Mouse (Mus musculus): Measurements from ENCODE around the gene AU040320. TPM values are rescaled to one million over a fixed set of nuclear protein-coding genes. Genes with fewer than 3 reads are reported as not detected.

Gene AU040320
- polyA plus RNA-seq, 1 experiment from 2014 or later = 20.2 TPM

- Histone ChIP-seq H3K36me3 (ENCODE audit: control insufficient read depth, insufficient read depth, low read length) (no peaks in the 10 kb centered on the region), H3K4me3 (ENCODE audit: low read depth, low read length) (no peak overlapping the region), H3K9ac (ENCODE audit: low read length) (no peak overlapping the region), H3K27ac (replicated peaks) (no peak overlapping the region), H3K27me3 (ENCODE audit: control insufficient read depth, insufficient read depth, low read length) (no peaks in the 10 kb centered on the region), H3K4me1 (replicated peaks; ENCODE audit: control insufficient read depth, insufficient read depth) (no peaks in the 10 kb centered on the region), H3K4me2 (replicated peaks; ENCODE audit: low read depth) (no peak overlapping the region), H3K9me3 (ENCODE audit: control insufficient read depth, low read length) (no peaks in the 10 kb centered on the region)
- no peak for DNase-seq (ENCODE audit: low spot score)
- TF ChIP-seq CTCF (IDR thresholded peaks at IDR 0.05; ENCODE audit: low read depth) = no peak
- no peak for TF ChIP-seq EP300 (optimal IDR thresholded peaks at IDR 0.05)
- no peak for ATAC-seq (ENCODE audit: low FRiP score, low TSS enrichment)
- WGBS = 69% methylated on average over 7 of the region's 7 CpGs
Observed at GRCm38 (mm10) chr4:126806692-126807427, 53.5 kb downstream of the AU040320 start.

- no peak overlapping the region for H3K4me3 ChIP-seq (ENCODE audit: low read depth, low read length)
- H3K9me3 ChIP-seq (ENCODE audit: control insufficient read depth, low read length) = no peaks in the 10 kb centered on the region
- peaks cover 7% of the 10 kb centered on the region; the same call in 1 of the 2 replicates for H3K36me3 ChIP-seq (ENCODE audit: control insufficient read depth, insufficient read depth, low read length)
- ATAC-seq (ENCODE audit: low FRiP score, low TSS enrichment) = no peak
- no peaks in the 10 kb centered on the region for H3K4me1 ChIP-seq (replicated peaks; ENCODE audit: control insufficient read depth, insufficient read depth)
- H3K27me3 ChIP-seq (ENCODE audit: control insufficient read depth, insufficient read depth, low read length) = no peaks in the 10 kb centered on the region
- no peak overlapping the region for H3K9ac ChIP-seq (ENCODE audit: low read length)
- TF ChIP-seq EP300 (optimal IDR thresholded peaks at IDR 0.05) (no peak), CTCF (IDR thresholded peaks at IDR 0.05; ENCODE audit: low read depth) (no peak)
- no peak overlapping the region for H3K4me2 ChIP-seq (replicated peaks; ENCODE audit: low read depth)
- no peak overlapping the region for H3K27ac ChIP-seq (replicated peaks)
- DNase-seq (ENCODE audit: low spot score) = no peak
- 85% methylated on average over 3 of the region's 3 CpGs for WGBS
Observed at GRCm38 (mm10) chr4:126810566-126810965, 57.2 kb downstream of the AU040320 start.

- WGBS = 64% methylated on average over 5 of the region's 5 CpGs
- Histone ChIP-seq H3K4me2 (replicated peaks; ENCODE audit: low read depth) (no peak overlapping the region), H3K4me3 (ENCODE audit: low read depth, low read length) (no peak overlapping the region), H3K27me3 (ENCODE audit: control insufficient read depth, insufficient read depth, low read length) (no peaks in the 10 kb centered on the region), H3K36me3 (ENCODE audit: control insufficient read depth, insufficient read depth, low read length) (peaks cover 14% of the 10 kb centered on the region), H3K9me3 (ENCODE audit: control insufficient read depth, low read length) (no peaks in the 10 kb centered on the region), H3K4me1 (replicated peaks; ENCODE audit: control insufficient read depth, insufficient read depth) (no peaks in the 10 kb centered on the region), H3K9ac (ENCODE audit: low read length) (no peak overlapping the region), H3K27ac (replicated peaks) (no peak overlapping the region)
- no peak for DNase-seq (ENCODE audit: low spot score)
- ATAC-seq (ENCODE audit: low FRiP score, low TSS enrichment) = no peak
- TF ChIP-seq EP300 (optimal IDR thresholded peaks at IDR 0.05) (no peak), CTCF (IDR thresholded peaks at IDR 0.05; ENCODE audit: low read depth) (no peak)
Observed at GRCm38 (mm10) chr4:126813212-126813611, 59.9 kb downstream of the AU040320 start.

- DNase-seq (ENCODE audit: low spot score) = no peak
- Histone ChIP-seq H3K4me3 (ENCODE audit: low read depth, low read length) (no peak overlapping the region), H3K4me1 (replicated peaks; ENCODE audit: control insufficient read depth, insufficient read depth) (no peaks in the 10 kb centered on the region), H3K9ac (ENCODE audit: low read length) (no peak overlapping the region), H3K4me2 (replicated peaks; ENCODE audit: low read depth) (no peak overlapping the region), H3K9me3 (ENCODE audit: control insufficient read depth, low read length) (no peaks in the 10 kb centered on the region), H3K27me3 (ENCODE audit: control insufficient read depth, insufficient read depth, low read length) (no peaks in the 10 kb centered on the region), H3K36me3 (ENCODE audit: control insufficient read depth, insufficient read depth, low read length) (peaks cover 14% of the 10 kb centered on the region), H3K27ac (replicated peaks) (no peak overlapping the region)
- WGBS = 68% methylated on average over 5 of the region's 5 CpGs
- no peak for ATAC-seq (ENCODE audit: low FRiP score, low TSS enrichment)
- TF ChIP-seq CTCF (IDR thresholded peaks at IDR 0.05; ENCODE audit: low read depth) = no peak
- no peak for TF ChIP-seq EP300 (optimal IDR thresholded peaks at IDR 0.05)
Observed at GRCm38 (mm10) chr4:126814854-126815253, 61.5 kb downstream of the AU040320 start.

- Histone ChIP-seq H3K27me3 (ENCODE audit: control insufficient read depth, insufficient read depth, low read length) (no peaks in the 10 kb centered on the region), H3K9ac (ENCODE audit: low read length) (no peak overlapping the region), H3K4me3 (ENCODE audit: low read depth, low read length) (no peak overlapping the region), H3K36me3 (ENCODE audit: control insufficient read depth, insufficient read depth, low read length) (peaks cover 4% of the 10 kb centered on the region; the same call in 1 of the 2 replicates), H3K27ac (replicated peaks) (no peak overlapping the region), H3K4me2 (replicated peaks; ENCODE audit: low read depth) (no peak overlapping the region), H3K9me3 (ENCODE audit: control insufficient read depth, low read length) (no peaks in the 10 kb centered on the region), H3K4me1 (replicated peaks; ENCODE audit: control insufficient read depth, insufficient read depth) (no peaks in the 10 kb centered on the region)
- DNase-seq (ENCODE audit: low spot score) (no peak), ATAC-seq (ENCODE audit: low FRiP score, low TSS enrichment) (no peak)
- 68% methylated on average over 9 of the region's 9 CpGs for WGBS
- TF ChIP-seq CTCF (IDR thresholded peaks at IDR 0.05; ENCODE audit: low read depth) (no peak), EP300 (optimal IDR thresholded peaks at IDR 0.05) (no peak)
Observed at GRCm38 (mm10) chr4:126822891-126823882, 69.8 kb downstream of the AU040320 start.

Measured in stomach, postnatal 0 days (tissue).